Mouse (Mus musculus) MEL (cell line): ENCODE measurements around the gene Flnc. TPM values are rescaled to one million over a fixed set of nuclear protein-coding genes. Genes with fewer than 3 reads are reported as not detected.

Experiments
- DNase-seq: peaks from one replicate; pipeline ENCODE4 v3.0.0; 2011; ENCODE audit warnings: low read depth, low spot score
- H3K27ac ChIP-seq: 2 replicates; pipeline ENCODE4 v1.5.1; 2012; ENCODE audit warnings: low read depth, mild to moderate bottlenecking, control low read depth, low read length, moderate library complexity; ENCODE audit not compliant: control insufficient read depth
- H3K27me3 ChIP-seq, 2 experiments: fragments of 150-350 bp in 1 of 2; sonication (generic) in 1 of 2; 2 replicates each; pipeline ENCODE4 v1.6.1; 2012; ENCODE audit warnings: low read length in 2 of 2, mild to moderate bottlenecking in 2 of 2, improper control_type of control experiment in 1 of 2, moderate library complexity in 1 of 2; ENCODE audit not compliant: insufficient read depth in 2 of 2, control insufficient read depth in 1 of 2
- H3K36me3 ChIP-seq, 2 experiments: 2 replicates each; pipeline ENCODE4 v1.6.1; 2012 to 2014; ENCODE audit warnings: low read length in 2 of 2, improper control_type of control experiment in 1 of 2, inconsistent platforms in 1 of 2, mild to moderate bottlenecking in 1 of 2; ENCODE audit not compliant: insufficient read depth in 2 of 2, control insufficient read depth in 1 of 2
- H3K4me1 ChIP-seq, 2 experiments: fragments of 150-350 bp in 1 of 2; sonication (generic) in 1 of 2; 2 replicates each; pipeline ENCODE4 v1.6.1; 2012; ENCODE audit warnings: low read length in 2 of 2, improper control_type of control experiment in 1 of 2, mild to moderate bottlenecking in 1 of 2; ENCODE audit not compliant: insufficient read depth in 2 of 2, control insufficient read depth in 1 of 2
- H3K4me3 ChIP-seq, 2 experiments: fragments of 150-350 bp in 1 of 2; sonication (generic) in 1 of 2; 2 replicates each; pipeline ENCODE4 v1.5.1; 2012; ENCODE audit warnings: low read depth in 2 of 2, low read length in 2 of 2, mild to moderate bottlenecking in 2 of 2, moderate library complexity in 2 of 2, control low read depth in 1 of 2, improper control_type of control experiment in 1 of 2; ENCODE audit not compliant: control insufficient read depth in 1 of 2, insufficient read depth in 1 of 2
- H3K79me2 ChIP-seq: 2 replicates; pipeline ENCODE4 v1.6.1; 2012; ENCODE audit warnings: mild to moderate bottlenecking, low read length, moderate library complexity; ENCODE audit not compliant: control insufficient read depth, poor library complexity, insufficient read depth
- H3K9ac ChIP-seq: 2 replicates; pipeline ENCODE4 v1.6.1; 2012; ENCODE audit warnings: low read depth, mild to moderate bottlenecking, control low read depth, low read length, moderate library complexity; ENCODE audit not compliant: control insufficient read depth, poor library complexity, severe bottlenecking
- H3K9me3 ChIP-seq: fragments of 150-350 bp; sonication (generic); replicated peaks from 2 replicates; pipeline ENCODE4 v1.6.1; 2012; ENCODE audit warnings: mild to moderate bottlenecking, low read length, improper control_type of control experiment, moderate library complexity; ENCODE audit not compliant: insufficient read depth
- BHLHE40 ChIP-seq: IDR thresholded peaks from 2 replicates; pipeline ENCODE4 v1.6.1; 2012; ENCODE audit warnings: low read depth, mild to moderate bottlenecking, inconsistent platforms, low read length, improper control_type of control experiment, borderline replicate concordance
- CHD2 ChIP-seq: IDR thresholded peaks from 2 replicates; pipeline ENCODE4 v1.6.1; 2011; ENCODE audit warnings: low read length, improper control_type of control experiment
- E2F4 ChIP-seq: IDR thresholded peaks from 2 replicates; pipeline ENCODE4 v1.6.1; 2011; ENCODE audit warnings: low read depth, low read length, improper control_type of control experiment, borderline replicate concordance
- GABPA ChIP-seq: IDR thresholded peaks from 2 replicates; pipeline ENCODE4 v1.6.1; 2012; ENCODE audit warnings: low read depth, mild to moderate bottlenecking, inconsistent platforms, low read length, improper control_type of control experiment, moderate library complexity
- GATA1 ChIP-seq: IDR thresholded peaks from 2 replicates; pipeline ENCODE4 v1.6.1; 2011; ENCODE audit warnings: low read depth, low read length, improper control_type of control experiment
- HCFC1 ChIP-seq: IDR thresholded peaks from 2 replicates; pipeline ENCODE4 v1.6.1; 2012; ENCODE audit warnings: low read depth, mild to moderate bottlenecking, inconsistent platforms, low read length, improper control_type of control experiment, moderate library complexity
- KAT2A ChIP-seq: conservative IDR thresholded peaks from 2 replicates; pipeline ENCODE4 v1.6.1; 2012; ENCODE audit warnings: low read depth, low read length, improper control_type of control experiment, inconsistent platforms
- MAFK ChIP-seq: IDR thresholded peaks from 2 replicates; pipeline ENCODE4 v1.6.1; 2011; ENCODE audit warnings: low read depth, mild to moderate bottlenecking, low read length, improper control_type of control experiment, borderline replicate concordance
- MEF2A ChIP-seq: IDR thresholded peaks from 2 replicates; pipeline ENCODE4 v1.6.1; 2014; ENCODE audit warnings: low read depth, mild to moderate bottlenecking, inconsistent platforms, low read length, improper control_type of control experiment; ENCODE audit not compliant: poor library complexity, insufficient replicate concordance, severe bottlenecking; ENCODE audit errors: extremely low read depth
- MXI1 ChIP-seq: IDR thresholded peaks from 2 replicates; pipeline ENCODE4 v1.6.1; 2011; ENCODE audit warnings: mild to moderate bottlenecking, low read depth, low read length, improper control_type of control experiment
- MYC ChIP-seq: IDR thresholded peaks from 2 replicates; pipeline ENCODE4 v1.6.1; 2011; ENCODE audit warnings: low read depth, mild to moderate bottlenecking, low read length, improper control_type of control experiment, moderate library complexity
- NELFE ChIP-seq: IDR thresholded peaks from 2 replicates; pipeline ENCODE4 v1.6.1; 2011; ENCODE audit warnings: low read depth, low read length, improper control_type of control experiment
- POLR2A ChIP-seq, 2 experiments: IDR thresholded peaks; 2 replicates each; pipeline ENCODE4 v1.6.1; 2011 to 2012; ENCODE audit warnings: low read length in 2 of 2, mild to moderate bottlenecking in 2 of 2, control low read depth in 1 of 2, improper control_type of control experiment in 1 of 2, low read depth in 1 of 2, moderate library complexity in 1 of 2; ENCODE audit not compliant: control insufficient read depth in 1 of 2, insufficient read depth in 1 of 2, poor library complexity in 1 of 2
- POLR2AphosphoS2 ChIP-seq: IDR thresholded peaks from 2 replicates; pipeline ENCODE4 v1.6.1; 2011; ENCODE audit warnings: low read length, improper control_type of control experiment
- POLR2AphosphoS5 ChIP-seq: IDR thresholded peaks from 2 replicates; pipeline ENCODE4 v1.6.1; 2012; ENCODE audit warnings: low read depth, borderline replicate concordance, mild to moderate bottlenecking, inconsistent platforms, low read length, moderate library complexity, mixed read lengths
- RCOR1 ChIP-seq: IDR thresholded peaks from 2 replicates; pipeline ENCODE4 v1.6.1; 2012; ENCODE audit warnings: low read depth, mild to moderate bottlenecking, inconsistent platforms, low read length, improper control_type of control experiment
- SMC3 ChIP-seq: IDR thresholded peaks from 2 replicates; pipeline ENCODE4 v1.6.1; 2011; ENCODE audit warnings: low read depth, low read length, improper control_type of control experiment
- TAL1 ChIP-seq: IDR thresholded peaks from 2 replicates; pipeline ENCODE4 v1.6.1; 2012; ENCODE audit warnings: mild to moderate bottlenecking, inconsistent platforms, low read length, moderate library complexity, mixed read lengths
- TCF12 ChIP-seq: IDR thresholded peaks from 2 replicates; pipeline ENCODE4 v1.6.1; 2014; ENCODE audit warnings: low read depth, mild to moderate bottlenecking, inconsistent platforms, low read length, improper control_type of control experiment, moderate library complexity
- UBTF ChIP-seq: IDR thresholded peaks from 2 replicates; pipeline ENCODE4 v1.6.1; 2012; ENCODE audit warnings: low read depth, mild to moderate bottlenecking, inconsistent platforms, low read length, improper control_type of control experiment, moderate library complexity, borderline replicate concordance; ENCODE audit not compliant: insufficient read depth
- ZC3H11A ChIP-seq: IDR thresholded peaks from 2 replicates; pipeline ENCODE4 v1.6.1; 2012; ENCODE audit warnings: low read depth, mild to moderate bottlenecking, inconsistent platforms, low read length, improper control_type of control experiment
- ZKSCAN1 ChIP-seq: IDR thresholded peaks from 2 replicates; pipeline ENCODE4 v1.6.1; 2012; ENCODE audit warnings: low read depth, mild to moderate bottlenecking, inconsistent platforms, low read length, improper control_type of control experiment, moderate library complexity
- ZMIZ1 ChIP-seq: IDR thresholded peaks from 2 replicates; pipeline ENCODE4 v1.6.1; 2012; ENCODE audit warnings: low read depth, mild to moderate bottlenecking, inconsistent platforms, low read length, improper control_type of control experiment, moderate library complexity
- polyA plus RNA-seq, 2 experiments: library from polyadenylated mRNA; stranded (reverse) in 1 of 2; unstranded in 1 of 2; fragments of >175 nt in 1 of 2; fragments of >200 nt in 1 of 2; gene quantifications; 2 replicates each; pipeline versions ENCODE4 v1.2.1 to v1.2.4; 2012; ENCODE audit warnings: low replicate concordance in 2 of 2, low read depth in 1 of 2; ENCODE audit not compliant: insufficient read length in 2 of 2, insufficient read depth in 1 of 2, missing spikeins in 1 of 2
- total RNA-seq: library from RNA; depleted of rRNA; stranded (reverse); fragments of 300-350 nt; gene quantifications from 2 replicates; pipeline ENCODE4 v1.2.3, GENCODE M21; 2012

The Flnc gene
- total and polyA plus RNA-seq, 3 experiments, result 0.27 to 0.31 TPM; not detected in 1

GRCm38 (mm10) chr6:29439251-29439650, 6.2 kb downstream of the Flnc start:
- Histone ChIP-seq H3K36me3 (peaks cover 0 to 3% of the 10 kb centered on the region in 2 experiments; a peak in 1 of 4 replicates), H3K9me3 (no peaks in the 10 kb centered on the region), H3K9ac (no peak overlapping the region), H3K4me3 (no peak overlapping the region), H3K4me1 (peaks cover 0 to 16% of the 10 kb centered on the region in 2 experiments; a peak in 3 of 4 replicates), H3K27ac (no peak overlapping the region), H3K27me3 (no peaks in the 10 kb centered on the region; a peak in 1 of 4 replicates), H3K79me2 (no peaks in the 10 kb centered on the region)
- TF ChIP-seq KAT2A, result no peak
- TF ChIP-seq ZMIZ1, result no peak
- no peak for TF ChIP-seq BHLHE40
- no peak for TF ChIP-seq MYC
- no peak for TF ChIP-seq ZKSCAN1
- TF ChIP-seq CHD2, result no peak
- TF ChIP-seq POLR2AphosphoS5, result no peak
- DNase-seq, result no peak

- Histone ChIP-seq H3K36me3 (no peaks in the 10 kb centered on the region), H3K79me2 (no peaks in the 10 kb centered on the region)
- TF ChIP-seq GATA1 (no peak), SMC3 (no peak), MAFK (no peak), GABPA (no peak), RCOR1 (no peak), ZC3H11A (no peak), MYC (no peak), POLR2AphosphoS2 (no peak), NELFE (no peak), UBTF (no peak), POLR2A (IDR thresholded peaks at IDR 0.05; ENCODE audit: control insufficient read depth in 1 of 2, insufficient read depth in 1 of 2, low read depth in 1 of 2, low read length in 2 of 2, poor library complexity in 1 of 2) (no peak), MXI1 (no peak), BHLHE40 (no peak), TAL1 (no peak), MEF2A (no peak), E2F4 (no peak), TCF12 (no peak), ZMIZ1 (no peak), HCFC1 (no peak)
- TF ChIP-seq, all 39 proteins: peak for 0
- H3K9me3 ChIP-seq, result no peaks in the 10 kb centered on the region
- H3K9ac ChIP-seq, result no peak overlapping the region
- peaks cover 0 to 11% of the 10 kb centered on the region in 2 experiments; a peak in 3 of 4 replicates for H3K4me1 ChIP-seq
- no peaks in the 10 kb centered on the region; a peak in 1 of 4 replicates for H3K27me3 ChIP-seq
- no peak overlapping the region for H3K4me3 ChIP-seq
- DNase-seq, result no peak
- no peak overlapping the region for H3K27ac ChIP-seq
Observed at GRCm38 (mm10) chr6:29439789-29440188, 6.7 kb downstream of the Flnc start.
